Mouse (Mus musculus) liver, embryonic 14.5 days (tissue): Measurements from ENCODE around the gene Sox4. TPM values are rescaled to one million over a fixed set of nuclear protein-coding genes. Genes with fewer than 3 reads are reported as not detected.

Source experiments
- ATAC-seq: fragments of 200-750 bp; cut with Nextera tagmentation; 2 replicates; pipeline ENCODE4 v1.8.0; 2017; ENCODE audit warnings: moderate number of reproducible peaks, mild to moderate bottlenecking, moderate library complexity; ENCODE audit not compliant: insufficient read depth
- DNase-seq, 3 experiments: peaks; one replicate each; pipeline ENCODE4 v3.0.0-alpha.2; 2012 to 2013; ENCODE audit warnings: low read depth in 3 of 3, low spot score in 3 of 3
- H3K27ac ChIP-seq: fragments of 300-500 bp; sonication (generic); 2 replicates; pipeline ENCODE4 v1.5.1; 2014; ENCODE audit warnings: moderate library complexity, mild to moderate bottlenecking, control low read depth, inconsistent platforms
- H3K27me3 ChIP-seq: fragments of 300-500 bp; sonication (generic); 2 replicates; pipeline ENCODE4 v1.6.1; 2014; ENCODE audit warnings: mild to moderate bottlenecking, low read length, moderate library complexity; ENCODE audit not compliant: control insufficient read depth, insufficient read depth
- H3K36me3 ChIP-seq: fragments of 300-500 bp; sonication (generic); replicated peaks from 2 replicates; pipeline ENCODE4 v1.6.1; 2014; ENCODE audit warnings: low read depth; ENCODE audit not compliant: control insufficient read depth, insufficient read depth
- H3K4me1 ChIP-seq, 2 experiments: fragments of 200-500 bp in 1 of 2; fragments of 300-500 bp in 1 of 2; sonication (generic) in 1 of 2; replicated peaks; 2 replicates each; pipeline ENCODE4 v1.6.1; 2012 to 2014; ENCODE audit warnings: antibody characterized with exemption in 1 of 2, inconsistent platforms in 1 of 2, low read length in 1 of 2; ENCODE audit not compliant: control insufficient read depth in 2 of 2, insufficient read depth in 2 of 2
- H3K4me2 ChIP-seq: fragments of 300-500 bp; sonication (generic); 2 replicates; pipeline ENCODE4 v1.6.1; 2014; ENCODE audit warnings: low read depth, mild to moderate bottlenecking, control low read depth, moderate library complexity
- H3K4me3 ChIP-seq, 2 experiments: fragments of 200-500 bp in 1 of 2; fragments of 300-500 bp in 1 of 2; sonication (generic) in 1 of 2; 2 replicates each; pipeline ENCODE4 v1.5.1; 2012 to 2014; ENCODE audit warnings: low read depth in 2 of 2, low read length in 2 of 2, mild to moderate bottlenecking in 2 of 2, control low read depth in 1 of 2, inconsistent platforms in 1 of 2, moderate library complexity in 1 of 2; ENCODE audit not compliant: insufficient read depth in 1 of 2
- H3K9ac ChIP-seq: fragments of 300-500 bp; sonication (generic); replicated peaks from 2 replicates; pipeline ENCODE4 v1.6.1; 2014; ENCODE audit warnings: mild to moderate bottlenecking, control low read depth, moderate library complexity
- H3K9me3 ChIP-seq: fragments of 300-500 bp; sonication (generic); 2 replicates; pipeline ENCODE4 v1.6.1; 2016; ENCODE audit warnings: low read length, mixed read lengths; ENCODE audit not compliant: control insufficient read depth
- CTCF ChIP-seq: IDR thresholded peaks from 2 replicates; pipeline ENCODE4 v1.5.1; 2016; ENCODE audit warnings: antibody characterized with exemption, low read depth, control low read depth
- EP300 ChIP-seq: IDR thresholded peaks from 2 replicates; pipeline ENCODE4 v1.6.1; 2016; ENCODE audit warnings: antibody characterized with exemption, low read depth
- WGBS: fragments of 180-500 bp; shearing (Covaris S2); extraction: QIAGEN DNeasy Blood & Tissue Kit; methylation state at CpG from one replicate; pipeline ENCODE4 v1.1.7; 2014; ENCODE audit not compliant: insufficient replicate concordance; 5-methylcytosine and 5-hydroxymethylcytosine counted together
- polyA plus RNA-seq, 2 experiments: library from polyadenylated mRNA; depleted of rRNA in 1 of 2; stranded (reverse) in 1 of 2; unstranded in 1 of 2; fragments of >200 nt; fragmentation: Nextera tagmentation in 1 of 2; extraction: Ambion mirVana in 1 of 2; gene quantifications; 2 replicates each; pipeline versions ENCODE4 v1.2.1 to v1.2.3; 2012 to 2014

The Sox4 gene
- polyA plus RNA-seq (2012; rRNA removed) (1.7 and 1.8 TPM in 2 replicates), polyA plus RNA-seq (2014; fragmentation: Nextera tagmentation; extraction: Ambion mirVana) (2.0 TPM in 2 replicates)

GRCm38 (mm10) chr13:28953581-28953991 lies at the start of gene Sox4:
TSS of gene Sox4 (minus strand) at chr13:28953713.
- Histone ChIP-seq H3K27me3 (peaks cover 42% of the 10 kb centered on the region), H3K4me2 (peak within 1 kb of the TSS; percentile 79), H3K9ac (peak within 1 kb of the TSS; percentile 54), H3K9me3 (no peaks in the 10 kb centered on the region), H3K4me3 (peak within 1 kb of the TSS; percentile 50 to 60), H3K4me1 (peaks cover 0 to 5% of the 10 kb centered on the region in 2 experiments; a peak in 3 of 4 replicates), H3K36me3 (no peaks in the 10 kb centered on the region), H3K27ac (peak within 1 kb of the TSS; percentile 25)
- WGBS = under 1% methylated on average over 19 of the region's 19 CpGs
- ATAC-seq (peak; percentile 61), DNase-seq (peak; percentile 65 to 67 (median 67))
- TF ChIP-seq CTCF (no peak), EP300 (no peak)

GRCm38 (mm10) chr13:28991899-28992664 lies 38.6 kb upstream of the Sox4 start:
- Histone ChIP-seq H3K4me2 (no peak overlapping the region), H3K9me3 (no peaks in the 10 kb centered on the region), H3K27ac (no peak overlapping the region), H3K27me3 (no peaks in the 10 kb centered on the region), H3K4me3 (no peak overlapping the region), H3K4me1 (peaks cover 0 to 3% of the 10 kb centered on the region in 2 experiments; a peak in 1 of 4 replicates), H3K36me3 (no peaks in the 10 kb centered on the region), H3K9ac (no peak overlapping the region)
- WGBS = 30% methylated on average over 7 of the region's 7 CpGs
- DNase-seq (no peak), ATAC-seq (no peak)
- no peak for TF ChIP-seq EP300
- TF ChIP-seq CTCF = no peak

GRCm38 (mm10) chr13:28988751-28989703 lies 35.5 kb upstream of the Sox4 start:
- no peak for DNase-seq

GRCm38 (mm10) chr13:28980681-28981080 lies 27.2 kb upstream of the Sox4 start:
- Histone ChIP-seq H3K9ac (no peak overlapping the region), H3K4me3 (no peak overlapping the region), H3K4me1 (no peaks in the 10 kb centered on the region), H3K4me2 (no peak overlapping the region), H3K36me3 (no peaks in the 10 kb centered on the region), H3K27ac (no peak overlapping the region), H3K9me3 (no peaks in the 10 kb centered on the region), H3K27me3 (no peaks in the 10 kb centered on the region)
- no peak for DNase-seq
- no peak for TF ChIP-seq EP300
- TF ChIP-seq CTCF = no peak
- no peak for ATAC-seq
- WGBS = 57% methylated on average over 4 of the region's 4 CpGs

More at GRCm38 (mm10) chr13:28988751-28989703, 35.5 kb upstream of the Sox4 start:
- Histone ChIP-seq H3K4me2 (peak overlapping the region; percentile 24; the same call in 1 of the 2 replicates), H3K4me1 (peaks cover 0 to 3% of the 10 kb centered on the region in 2 experiments; a peak in 1 of 4 replicates), H3K27ac (no peak overlapping the region), H3K27me3 (no peaks in the 10 kb centered on the region), H3K36me3 (no peaks in the 10 kb centered on the region), H3K9ac (no peak overlapping the region), H3K4me3 (no peak overlapping the region), H3K9me3 (no peaks in the 10 kb centered on the region)
- ATAC-seq = no peak
- WGBS = 35% methylated on average over 16 of the region's 16 CpGs
- TF ChIP-seq CTCF (no peak), EP300 (no peak)
